Mouse (Mus musculus): Measurements from ENCODE around the gene Rfng. TPM values are rescaled to one million over a fixed set of nuclear protein-coding genes. Genes with fewer than 3 reads are reported as not detected.
"Not testable (repeated sequence)": the region's sequence is repeated elsewhere in the genome, so short reads cannot be mapped to it uniquely, and the experiment has no call there.

The Rfng gene
- total and polyA plus RNA-seq, 2 experiments = 3.1 to 25.1 TPM

GRCm38 (mm10) chr11:120785145-120785544 is 1.1 kb upstream of the Rfng start:
- H3K79me2 ChIP-seq (ENCODE audit: control insufficient read depth, insufficient read depth, low read length) = peaks cover 4% of the 10 kb centered on the region; the same call in 1 of the 2 replicates
- TF ChIP-seq CTCF (IDR thresholded peaks at IDR 0.05; ENCODE audit: low read depth, low read length) = no peak
- no peak for TF ChIP-seq POLR2A (IDR thresholded peaks at IDR 0.05; ENCODE audit: extremely low read depth, insufficient read depth, low read length)
- DNase-seq (ENCODE audit: extremely low read depth, low read depth, low spot score) = no peak
- no peak overlapping the region for H3K27ac ChIP-seq (replicated peaks; ENCODE audit: insufficient read depth, low read depth, low read length)
- peaks cover 12% of the 10 kb centered on the region for H3K4me1 ChIP-seq (ENCODE audit: control insufficient read depth, insufficient read depth, low read length)
- peaks cover 12% of the 10 kb centered on the region; the same call in 1 of the 2 replicates for H3K36me3 ChIP-seq (ENCODE audit: control insufficient read depth, insufficient read depth, low read length)
- WGBS = 36% methylated on average over 9 of the region's 9 CpGs
- no peaks in the 10 kb centered on the region for H3K27me3 ChIP-seq (ENCODE audit: control insufficient read depth, insufficient read depth, low read length)
- peak overlapping the region; percentile 94 for H3K9ac ChIP-seq (ENCODE audit: low read depth, low read length)
- H3K4me3 ChIP-seq (ENCODE audit: insufficient read depth, low read depth, low read length) = 0 out of 2 replicates have a peak overlapping the region, but pooled peaks have one; percentile 65

DNA sequence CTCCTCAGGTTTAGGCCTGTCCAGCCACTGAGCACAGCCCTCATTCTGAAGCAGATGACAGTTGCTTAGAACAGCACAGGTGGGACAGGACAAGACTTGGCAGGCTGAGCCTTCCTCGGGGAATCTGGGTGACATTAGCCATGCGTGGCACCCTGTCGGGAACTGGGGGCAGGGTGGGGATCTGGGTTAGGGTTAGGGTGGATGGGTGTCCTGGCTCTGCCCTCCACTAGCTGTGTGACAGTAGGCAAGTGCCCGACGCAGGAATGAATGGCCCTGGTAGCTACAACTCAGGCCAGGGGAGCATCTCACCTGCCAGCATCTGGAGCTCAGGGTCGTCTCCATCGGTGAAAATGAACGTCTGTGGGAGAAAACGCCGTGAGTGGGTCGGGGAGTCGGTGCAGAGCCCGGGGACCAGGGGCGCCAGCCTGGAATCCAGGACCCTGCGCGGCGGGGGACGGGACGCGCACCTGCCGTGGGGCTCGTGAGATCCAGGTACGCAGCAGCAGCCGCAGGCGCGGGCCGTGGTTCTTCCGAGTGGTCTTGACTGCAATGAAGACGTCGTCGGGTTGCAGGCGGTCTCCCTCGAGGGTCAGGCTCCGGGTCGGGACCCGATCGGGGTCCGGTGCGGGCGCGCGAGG is 462 bp downstream of the Rfng start:
- Histone ChIP-seq H3K9ac (ENCODE audit: low read depth, low read length) (peak overlapping the region; percentile 90), H3K79me2 (ENCODE audit: control insufficient read depth, insufficient read depth, low read length) (peaks cover 4% of the 10 kb centered on the region; the same call in 1 of the 2 replicates), H3K36me3 (ENCODE audit: control insufficient read depth, insufficient read depth, low read length) (0 out of 2 replicates have a peak, but pooled peaks cover 2% of the 10 kb centered on the region), H3K4me1 (ENCODE audit: control insufficient read depth, insufficient read depth, low read length) (peaks cover 12% of the 10 kb centered on the region), H3K27me3 (ENCODE audit: control insufficient read depth, insufficient read depth, low read length) (no peaks in the 10 kb centered on the region), H3K27ac (replicated peaks; ENCODE audit: insufficient read depth, low read depth, low read length) (peak overlapping the region; percentile 35), H3K4me3 (ENCODE audit: insufficient read depth, low read depth, low read length) (peak overlapping the region; percentile 65)
- DNase-seq (ENCODE audit: extremely low read depth, low read depth, low spot score) = no peak
- WGBS = 2% methylated on average over 42 of the region's 42 CpGs
- TF ChIP-seq POLR2A (IDR thresholded peaks at IDR 0.05; ENCODE audit: extremely low read depth, insufficient read depth, low read length) (no peak), CTCF (IDR thresholded peaks at IDR 0.05; ENCODE audit: low read depth, low read length) (no peak)

DNA sequence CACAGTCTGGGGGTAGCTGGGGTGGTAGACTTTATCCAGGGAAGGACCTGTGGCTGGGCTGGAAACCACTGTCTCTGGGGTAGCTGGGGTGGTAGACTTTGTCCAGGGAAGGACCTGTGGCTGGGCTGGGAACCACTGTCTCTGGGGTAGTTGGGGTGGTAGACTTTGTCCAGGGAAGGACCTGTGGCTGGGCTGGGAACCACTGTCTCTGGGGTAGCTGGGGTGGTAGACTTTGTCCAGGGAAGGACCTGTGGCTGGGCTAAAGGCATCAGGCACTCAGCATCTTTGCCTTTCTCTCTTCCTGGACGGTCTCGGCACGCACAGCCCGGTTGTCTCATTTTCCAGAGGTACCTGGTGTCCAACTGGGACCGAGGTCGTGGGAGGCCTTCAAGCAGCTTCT is 2.6 kb downstream of the Rfng start:
- DNase-seq (ENCODE audit: extremely low read depth, low read depth, low spot score); H3K9ac ChIP-seq (ENCODE audit: low read depth, low read length); H3K27me3 ChIP-seq (ENCODE audit: control insufficient read depth, insufficient read depth, low read length); H3K36me3 ChIP-seq (ENCODE audit: control insufficient read depth, insufficient read depth, low read length); H3K27ac ChIP-seq (replicated peaks; ENCODE audit: insufficient read depth, low read depth, low read length); H3K4me3 ChIP-seq (ENCODE audit: insufficient read depth, low read depth, low read length); H3K79me2 ChIP-seq (ENCODE audit: control insufficient read depth, insufficient read depth, low read length): not testable (repeated sequence)
- peaks cover 12% of the 10 kb centered on the region for H3K4me1 ChIP-seq (ENCODE audit: control insufficient read depth, insufficient read depth, low read length)
- WGBS = 97% methylated on average over 6 of the region's 6 CpGs

GRCm38 (mm10) chr11:120779876-120780275 is 4.1 kb downstream of the Rfng start:
- H3K4me1 ChIP-seq (ENCODE audit: control insufficient read depth, insufficient read depth, low read length) = peaks cover 6% of the 10 kb centered on the region
- H3K27ac ChIP-seq (replicated peaks; ENCODE audit: insufficient read depth, low read depth, low read length) = no peak overlapping the region
- H3K9ac ChIP-seq (ENCODE audit: low read depth, low read length) = no peak overlapping the region
- 98% methylated on average over 1 of the region's 1 CpGs for WGBS
- TF ChIP-seq POLR2A (IDR thresholded peaks at IDR 0.05; ENCODE audit: extremely low read depth, insufficient read depth, low read length) (no peak), CTCF (IDR thresholded peaks at IDR 0.05; ENCODE audit: low read depth, low read length) (no peak)
- no peak overlapping the region for H3K4me3 ChIP-seq (ENCODE audit: insufficient read depth, low read depth, low read length)
- peaks cover 3% of the 10 kb centered on the region; the same call in 1 of the 2 replicates for H3K79me2 ChIP-seq (ENCODE audit: control insufficient read depth, insufficient read depth, low read length)
- no peaks in the 10 kb centered on the region for H3K36me3 ChIP-seq (ENCODE audit: control insufficient read depth, insufficient read depth, low read length)
- H3K27me3 ChIP-seq (ENCODE audit: control insufficient read depth, insufficient read depth, low read length) = no peaks in the 10 kb centered on the region
- no peak for DNase-seq (ENCODE audit: extremely low read depth, low read depth, low spot score)

DNA sequence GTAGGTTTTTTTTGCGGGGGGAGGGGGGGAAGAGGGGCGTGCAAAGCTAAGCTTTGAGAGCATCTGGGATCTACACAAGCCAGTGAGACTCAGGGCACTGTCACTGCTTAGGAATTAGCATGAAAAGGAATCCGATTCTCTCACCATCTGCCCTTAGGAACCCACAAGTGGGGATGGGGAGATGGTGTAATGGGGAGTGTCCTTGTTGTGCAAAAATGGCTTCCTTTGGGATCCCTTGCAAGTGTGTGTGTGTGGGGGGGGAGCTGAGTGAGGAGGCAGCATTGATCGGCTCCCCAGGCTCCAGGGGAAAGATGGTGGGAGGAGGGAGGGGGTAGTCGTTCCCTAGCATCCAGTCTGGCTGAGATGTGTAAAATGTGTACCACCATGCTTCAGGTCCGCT is 6.9 kb downstream of the Rfng start:
- 44% methylated on average over 6 of the region's 6 CpGs for WGBS
- H3K27ac ChIP-seq (replicated peaks; ENCODE audit: insufficient read depth, low read depth, low read length) = no peak overlapping the region
- H3K4me1 ChIP-seq (ENCODE audit: control insufficient read depth, insufficient read depth, low read length) = no peaks in the 10 kb centered on the region
- no peak overlapping the region for H3K4me3 ChIP-seq (ENCODE audit: insufficient read depth, low read depth, low read length)
- no peaks in the 10 kb centered on the region for H3K27me3 ChIP-seq (ENCODE audit: control insufficient read depth, insufficient read depth, low read length)
- H3K36me3 ChIP-seq (ENCODE audit: control insufficient read depth, insufficient read depth, low read length) = no peaks in the 10 kb centered on the region
- no peak overlapping the region for H3K9ac ChIP-seq (ENCODE audit: low read depth, low read length)
- no peak for DNase-seq (ENCODE audit: extremely low read depth, low read depth, low spot score)
- H3K79me2 ChIP-seq (ENCODE audit: control insufficient read depth, insufficient read depth, low read length) = no peaks in the 10 kb centered on the region
- TF ChIP-seq CTCF (IDR thresholded peaks at IDR 0.05; ENCODE audit: low read depth, low read length) (no peak), POLR2A (IDR thresholded peaks at IDR 0.05; ENCODE audit: extremely low read depth, insufficient read depth, low read length) (no peak)

GRCm38 (mm10) chr11:120775774-120776469 is 8.1 kb downstream of the Rfng start:
- no peaks in the 10 kb centered on the region for H3K27me3 ChIP-seq (ENCODE audit: control insufficient read depth, insufficient read depth, low read length)
- WGBS = 23% methylated on average over 15 of the region's 15 CpGs
- H3K27ac ChIP-seq (replicated peaks; ENCODE audit: insufficient read depth, low read depth, low read length) = no peak overlapping the region
- H3K36me3 ChIP-seq (ENCODE audit: control insufficient read depth, insufficient read depth, low read length) = no peaks in the 10 kb centered on the region
- H3K4me3 ChIP-seq (ENCODE audit: insufficient read depth, low read depth, low read length) = no peak overlapping the region
- no peaks in the 10 kb centered on the region for H3K79me2 ChIP-seq (ENCODE audit: control insufficient read depth, insufficient read depth, low read length)
- H3K9ac ChIP-seq (ENCODE audit: low read depth, low read length) = no peak overlapping the region
- peak; percentile 100 for TF ChIP-seq CTCF (IDR thresholded peaks at IDR 0.05; ENCODE audit: low read depth, low read length)
- TF ChIP-seq POLR2A (IDR thresholded peaks at IDR 0.05; ENCODE audit: extremely low read depth, insufficient read depth, low read length) = no peak
- no peaks in the 10 kb centered on the region for H3K4me1 ChIP-seq (ENCODE audit: control insufficient read depth, insufficient read depth, low read length)
- DNase-seq (ENCODE audit: extremely low read depth, low read depth, low spot score) = peak; percentile 74

All from liver, adult 2 months (tissue).